ENCODE assay signal across 25 mouse cellular contexts in genomic region chr15:93252396-93252795, GRCm38 (mm10). TPM values are rescaled to one million over a fixed set of nuclear protein-coding genes. Genes with fewer than 3 reads are reported as not detected.
DNase-seq lines count a peak whose midpoint lies in the region; ATAC-seq and TF ChIP-seq lines count a peak whose summit lies in the region.
"Had no signal": no experiment of that assay in that cellular context is flagged by ENCODE, and none has a peak within 500 bp of the region (broad histone marks: within the 10 kb centered on the region; RNA-seq: fewer than 3 reads in every experiment).

No protein-coding gene starts in this region.

- H3K36me3 ChIP-seq in heart, postnatal 0 days (replicated peaks; ENCODE audit: control insufficient read depth, insufficient read depth, low read length) = peaks cover 50% of the 10 kb centered on the region
- H3K36me3 ChIP-seq in midbrain, embryonic 11.5 days (ENCODE audit: control insufficient read depth, insufficient read depth, low read length) = peaks cover 3% of the 10 kb centered on the region; the same call in 1 of the 2 replicates
- H3K36me3 ChIP-seq in midbrain, embryonic 13.5 days = peaks cover 35% of the 10 kb centered on the region
- H3K36me3 ChIP-seq in embryonic facial prominence, embryonic 10.5 days (replicated peaks) = peaks cover 66% of the 10 kb centered on the region

- peak overlapping the region; percentile 57; the same call in 1 of the 2 replicates for H3K27ac ChIP-seq in heart, postnatal 0 days (ENCODE audit: low read depth)
- no peak overlapping the region for H3K27ac ChIP-seq in midbrain, embryonic 11.5 days (ENCODE audit: low read depth, low read length)
- no peak overlapping the region for H3K27ac ChIP-seq in midbrain, embryonic 13.5 days
- H3K27ac ChIP-seq in embryonic facial prominence, embryonic 10.5 days (replicated peaks) = 0 out of 2 replicates have a peak overlapping the region, but pooled peaks have one; percentile 35
- H3K27ac ChIP-seq: embryonic facial prominence, embryonic 13.5 days; forebrain, embryonic 12.5 days; hindbrain, embryonic 15.5 days; kidney, postnatal 0 days; liver, embryonic 13.5 days; neural tube, embryonic 13.5 days had no signal

- H3K9ac ChIP-seq in heart, postnatal 0 days (replicated peaks; ENCODE audit: low read depth, low read length) = no peak overlapping the region
- no peak overlapping the region for H3K9ac ChIP-seq in midbrain, embryonic 11.5 days (ENCODE audit: low read length)
- H3K9ac ChIP-seq in midbrain, embryonic 13.5 days (replicated peaks) = no peak overlapping the region
- H3K9ac ChIP-seq: embryonic facial prominence, embryonic 13.5 days; forebrain, embryonic 12.5 days; heart, embryonic 15.5 days; hindbrain, embryonic 15.5 days; liver, embryonic 13.5 days; neural tube, embryonic 13.5 days had no signal

- H3K4me2 ChIP-seq in heart, postnatal 0 days (ENCODE audit: low read depth, low read length) = no peak overlapping the region
- no peak overlapping the region for H3K4me2 ChIP-seq in midbrain, embryonic 11.5 days
- H3K4me2 ChIP-seq in midbrain, embryonic 13.5 days (replicated peaks) = no peak overlapping the region
- H3K4me2 ChIP-seq: embryonic facial prominence, embryonic 13.5 days; forebrain, embryonic 12.5 days; heart, embryonic 15.5 days; hindbrain, embryonic 15.5 days; liver, embryonic 13.5 days; neural tube, embryonic 13.5 days had no signal

- no peak for DNase-seq in heart, postnatal 0 days (ENCODE audit: low spot score)
- DNase-seq in heart, adult 8-10 months (ENCODE audit: low spot score) = no peak
- peak; percentile 60 for DNase-seq in midbrain, embryonic 11.5 days (ENCODE audit: low spot score, missing footprints)
- no peak for DNase-seq in embryonic facial prominence, embryonic 10.5 days (ENCODE audit: low spot score)
- DNase-seq in cerebellum, postnatal 14 days = no peak
- DNase-seq: adrenal gland, postnatal 25 days; cerebellum, adult 11-12 months; liver, embryonic 13.5 days; lung, adult 2 months; lung, postnatal 36 days; retina, postnatal 1 day had no signal

- H3K9me3 ChIP-seq in heart, postnatal 0 days (replicated peaks; ENCODE audit: control insufficient read depth, low read length) = no peaks in the 10 kb centered on the region
- H3K9me3 ChIP-seq in midbrain, embryonic 11.5 days (ENCODE audit: control insufficient read depth, low read length) = no peaks in the 10 kb centered on the region
- H3K9me3 ChIP-seq in midbrain, embryonic 13.5 days = no peaks in the 10 kb centered on the region
- H3K9me3 ChIP-seq in embryonic facial prominence, embryonic 10.5 days = no peaks in the 10 kb centered on the region
- H3K9me3 ChIP-seq: embryonic facial prominence, embryonic 13.5 days; forebrain, embryonic 12.5 days; heart, embryonic 15.5 days; hindbrain, embryonic 15.5 days; liver, embryonic 13.5 days; megakaryocyte, embryonic 14.5 days; neural tube, embryonic 13.5 days had no signal

- WGBS in heart, postnatal 0 days = 69% methylated on average over 6 of the region's 6 CpGs
- WGBS in midbrain, embryonic 11.5 days = 90% methylated on average over 6 of the region's 6 CpGs
- 90% methylated on average over 6 of the region's 6 CpGs for WGBS in midbrain, embryonic 13.5 days
- WGBS in embryonic facial prominence, embryonic 10.5 days = 84% methylated on average over 6 of the region's 6 CpGs

- ATAC-seq in heart, postnatal 0 days (ENCODE audit: insufficient read depth, low read depth) = 0 out of 2 replicates have a peak, but pooled peaks have one; percentile 8
- ATAC-seq in midbrain, embryonic 11.5 days (ENCODE audit: low FRiP score) = no peak
- no peak for ATAC-seq in midbrain, embryonic 13.5 days
- ATAC-seq in CD4-positive, CD25-positive, alpha-beta regulatory T cell, adult 4 months = peak; percentile 61
- no peak for ATAC-seq in megakaryocyte-erythroid progenitor cell, adult 5-6 weeks (replicated peaks; ENCODE audit: low FRiP score, low TSS enrichment, poor library complexity, severe bottlenecking)
- ATAC-seq: intestine, embryonic 16.5 days; midbrain, embryonic 16.5 days had no signal

- H3K27me3 ChIP-seq in heart, postnatal 0 days (ENCODE audit: control insufficient read depth, insufficient read depth, low read length) = no peaks in the 10 kb centered on the region
- H3K27me3 ChIP-seq in midbrain, embryonic 11.5 days (ENCODE audit: control insufficient read depth, insufficient read depth, low read length) = no peaks in the 10 kb centered on the region
- H3K27me3 ChIP-seq in midbrain, embryonic 13.5 days = no peaks in the 10 kb centered on the region
- H3K27me3 ChIP-seq in embryonic facial prominence, embryonic 10.5 days (replicated peaks; ENCODE audit: low read depth, poor library complexity, severe bottlenecking) = no peaks in the 10 kb centered on the region
- H3K27me3 ChIP-seq: embryonic facial prominence, embryonic 13.5 days; forebrain, embryonic 12.5 days; heart, embryonic 15.5 days; hindbrain, embryonic 15.5 days; liver, embryonic 13.5 days; megakaryocyte, embryonic 14.5 days; neural tube, embryonic 13.5 days had no signal

- no peak overlapping the region for H3K4me3 ChIP-seq in heart, postnatal 0 days (ENCODE audit: low read depth, low read length)
- no peak overlapping the region for H3K4me3 ChIP-seq in midbrain, embryonic 11.5 days (ENCODE audit: low read depth, low read length)
- no peak overlapping the region for H3K4me3 ChIP-seq in midbrain, embryonic 13.5 days (replicated peaks)
- no peak overlapping the region for H3K4me3 ChIP-seq in embryonic facial prominence, embryonic 10.5 days
- H3K4me3 ChIP-seq: embryonic facial prominence, embryonic 13.5 days; erythroblast, embryonic 14.5 days; forebrain, embryonic 12.5 days; heart, embryonic 15.5 days; hindbrain, embryonic 15.5 days; liver, embryonic 13.5 days; myocyte; neural tube, embryonic 13.5 days had no signal

- TF ChIP-seq CTCF in heart, postnatal 0 days (IDR thresholded peaks at IDR 0.05; ENCODE audit: low read depth) = no peak

- TF ChIP-seq EP300 in heart, postnatal 0 days (IDR thresholded peaks at IDR 0.05; ENCODE audit: low read depth) = no peak

- no peaks in the 10 kb centered on the region for H3K4me1 ChIP-seq in heart, postnatal 0 days (ENCODE audit: control insufficient read depth, insufficient read depth)
- H3K4me1 ChIP-seq in midbrain, embryonic 11.5 days (ENCODE audit: control insufficient read depth, insufficient read depth, low read length) = no peaks in the 10 kb centered on the region
- H3K4me1 ChIP-seq in midbrain, embryonic 13.5 days (replicated peaks) = no peaks in the 10 kb centered on the region
- H3K4me1 ChIP-seq in embryonic facial prominence, embryonic 10.5 days = peaks cover 29% of the 10 kb centered on the region
- H3K4me1 ChIP-seq: forebrain, embryonic 12.5 days; hindbrain, embryonic 15.5 days; liver, embryonic 13.5 days had no signal

RNA-seq across cellular contexts. Expression of gene Gxylt1, which starts 22.6 kb away (rescaled TPM):
- total RNA-seq in heart, postnatal 0 days (2014; rRNA removed; ENCODE audit: low replicate concordance) = 3.6 and 9.3 TPM in 2 replicates
- polyA plus RNA-seq in heart, postnatal 0 days (2015; fragmentation: Nextera tagmentation; extraction: Ambion mirVana) = 3.1 and 3.3 TPM in 2 replicates
- 10 to 100 TPM in 3 of 4 experiments, 1 to 10 TPM in 1; 9.5 to 12.4 (median 11.0) TPM for total RNA-seq in heart, adult 8-10 months (2022)
- 11.4 and 14.1 TPM in 2 replicates for polyA plus RNA-seq in midbrain, embryonic 11.5 days (2014; fragmentation: Nextera tagmentation; extraction: Ambion mirVana)
- polyA plus RNA-seq in midbrain, embryonic 13.5 days (2015; fragmentation: Nextera tagmentation; extraction: Ambion mirVana) = 8.7 and 9.3 TPM in 2 replicates
- 1 to 10 TPM; 5.6 to 6.6 TPM for polyA plus RNA-seq in CD4-positive, CD25-positive, alpha-beta regulatory T cell, adult 4 months (2017; shearing (Covaris generic))
- 18.8 and 21.1 TPM in 2 replicates for polyA plus RNA-seq in embryonic facial prominence, embryonic 10.5 days (2016; fragmentation: Nextera tagmentation; extraction: Ambion mirVana)
- 7.2 and 8.2 TPM in 2 replicates for total RNA-seq in megakaryocyte-erythroid progenitor cell, adult 5-6 weeks (2014; fragmentation: Nextera tagmentation)
- total RNA-seq in megakaryocyte-erythroid progenitor cell, adult 5-6 weeks (2017) = 11.0 and 12.6 TPM in 2 replicates

Comparison
In these comparisons a context has a peak if more than half of its experiments do, and no peak if none do; other contexts are left out.
1. ATAC-seq: peak in heart, postnatal 0 days (single experiment) and CD4-positive, CD25-positive, alpha-beta regulatory T cell, adult 4 months (single experiment); none in midbrain, embryonic 11.5 days (single experiment), midbrain, embryonic 13.5 days (single experiment) and megakaryocyte-erythroid progenitor cell, adult 5-6 weeks (single experiment).
2. H3K27ac ChIP-seq: peak in heart, postnatal 0 days (single experiment) and embryonic facial prominence, embryonic 10.5 days (single experiment); none in midbrain, embryonic 11.5 days (single experiment) and midbrain, embryonic 13.5 days (single experiment).